Mouse (Mus musculus) embryonic facial prominence, embryonic 10.5 days (tissue): ENCODE measurements around the gene Zfand4. TPM values are rescaled to one million over a fixed set of nuclear protein-coding genes. Genes with fewer than 3 reads are reported as not detected.
"Not testable (repeated sequence)": the region's sequence is repeated elsewhere in the genome, so short reads cannot be mapped to it uniquely, and the experiment has no call there.

Experiments used
- DNase-seq: peaks from one replicate; pipeline ENCODE4 v3.0.0-alpha.2; 2017; ENCODE audit warnings: low spot score
- H3K27ac ChIP-seq: fragments of 300-500 bp; sonication (generic); replicated peaks from 2 replicates; pipeline ENCODE4 v1.5.1; 2016; ENCODE audit warnings: mild to moderate bottlenecking
- H3K27me3 ChIP-seq: fragments of 300-500 bp; sonication (generic); replicated peaks from 2 replicates; pipeline ENCODE4 v1.6.1; 2016; ENCODE audit warnings: low read depth, mild to moderate bottlenecking; ENCODE audit not compliant: poor library complexity, severe bottlenecking
- H3K36me3 ChIP-seq: fragments of 300-500 bp; sonication (generic); replicated peaks from 2 replicates; pipeline ENCODE4 v1.6.1; 2016; ENCODE audit warnings: mild to moderate bottlenecking, moderate library complexity
- H3K4me1 ChIP-seq: fragments of 300-500 bp; sonication (generic); 2 replicates; pipeline ENCODE4 v1.6.1; 2016
- H3K4me3 ChIP-seq: fragments of 300-500 bp; sonication (generic); 2 replicates; pipeline ENCODE4 v1.5.1; 2016; ENCODE audit warnings: mild to moderate bottlenecking, moderate library complexity
- H3K9me3 ChIP-seq: fragments of 300-500 bp; sonication (generic); 2 replicates; pipeline ENCODE4 v1.6.1; 2016; ENCODE audit warnings: mild to moderate bottlenecking
- WGBS: fragments of 180-500 bp; shearing (Covaris S2); methylation state at CpG from one replicate; pipeline ENCODE4 v1.1.7; 2016; 5-methylcytosine and 5-hydroxymethylcytosine counted together
- polyA plus RNA-seq: library from polyadenylated mRNA; unstranded; fragments of >200 nt; fragmentation: Nextera tagmentation; extraction: Ambion mirVana; gene quantifications from 2 replicates; pipeline ENCODE4 v1.2.1, GENCODE M21; 2016

The Zfand4 gene
- polyA plus RNA-seq = 5.8 and 7.6 TPM in 2 replicates

- peaks cover 31% of the 10 kb centered on the region for H3K36me3 ChIP-seq
- DNase-seq = peak; percentile 97
- peak within 1 kb of the TSS; percentile 75 for H3K4me3 ChIP-seq
- H3K4me1 ChIP-seq = peaks cover 29% of the 10 kb centered on the region
- peak within 1 kb of the TSS; percentile 94 for H3K27ac ChIP-seq
- no peaks in the 10 kb centered on the region for H3K27me3 ChIP-seq
- H3K9me3 ChIP-seq = no peaks in the 10 kb centered on the region
- WGBS = under 1% methylated on average over 67 of the region's 67 CpGs
These were observed at the start of gene Zfand4 for GRCm38 (mm10) chr6:116264018-116264651. Zfand4 (plus strand) TSS chr6:116264222.

- WGBS = 72% methylated on average over 11 of the region's 11 CpGs
- Histone ChIP-seq H3K4me3 (no peak overlapping the region), H3K36me3 (peaks cover 92% of the 10 kb centered on the region), H3K27me3 (no peaks in the 10 kb centered on the region), H3K9me3 (no peaks in the 10 kb centered on the region), H3K27ac (no peak overlapping the region), H3K4me1 (no peaks in the 10 kb centered on the region)
- no peak for DNase-seq
These were observed 36.3 kb upstream of the Zfand4 start for GRCm38 (mm10) chr6:116227767-116228166.

- Histone ChIP-seq H3K4me1 (no peaks in the 10 kb centered on the region), H3K27me3 (no peaks in the 10 kb centered on the region), H3K9me3 (no peaks in the 10 kb centered on the region), H3K36me3 (peaks cover 93% of the 10 kb centered on the region), H3K27ac (no peak overlapping the region), H3K4me3 (no peak overlapping the region)
- WGBS = 67% methylated on average over 12 of the region's 12 CpGs
- DNase-seq = peak; percentile 71
These were observed 35.1 kb upstream of the Zfand4 start for GRCm38 (mm10) chr6:116228785-116229525.

- H3K27ac ChIP-seq, H3K4me1 ChIP-seq, H3K4me3 ChIP-seq, DNase-seq, H3K9me3 ChIP-seq, H3K27me3 ChIP-seq: not testable (repeated sequence)
- H3K36me3 ChIP-seq = peaks cover 88% of the 10 kb centered on the region
- 95% methylated on average over 2 of the region's 2 CpGs for WGBS
These were observed 29.2 kb upstream of the Zfand4 start for GRCm38 (mm10) chr6:116234821-116235220.

- no peaks in the 10 kb centered on the region for H3K4me1 ChIP-seq
- H3K27me3 ChIP-seq = no peaks in the 10 kb centered on the region
- H3K9me3 ChIP-seq = no peaks in the 10 kb centered on the region
- peaks cover 88% of the 10 kb centered on the region for H3K36me3 ChIP-seq
- H3K27ac ChIP-seq = no peak overlapping the region
- DNase-seq = no peak
- 89% methylated on average over 5 of the region's 5 CpGs for WGBS
- H3K4me3 ChIP-seq = no peak overlapping the region
These were observed 28.7 kb upstream of the Zfand4 start for GRCm38 (mm10) chr6:116235336-116235735.

GRCm38 (mm10) chr6:116238083-116238482 lies 25.9 kb upstream of the Zfand4 start:
- Histone ChIP-seq H3K4me3 (no peak overlapping the region), H3K27ac (no peak overlapping the region), H3K9me3 (no peaks in the 10 kb centered on the region), H3K36me3 (peaks cover 87% of the 10 kb centered on the region), H3K27me3 (no peaks in the 10 kb centered on the region), H3K4me1 (no peaks in the 10 kb centered on the region)
- no peak for DNase-seq
- 89% methylated on average over 5 of the region's 5 CpGs for WGBS

- no peak for DNase-seq
- Histone ChIP-seq H3K27me3 (no peaks in the 10 kb centered on the region), H3K4me1 (no peaks in the 10 kb centered on the region), H3K36me3 (peaks cover 88% of the 10 kb centered on the region), H3K27ac (no peak overlapping the region), H3K4me3 (no peak overlapping the region), H3K9me3 (no peaks in the 10 kb centered on the region)
- 74% methylated on average over 2 of the region's 2 CpGs for WGBS
These were observed 23.7 kb upstream of the Zfand4 start for GRCm38 (mm10) chr6:116240371-116240770.

GRCm38 (mm10) chr6:116259649-116260048 lies 4.4 kb upstream of the Zfand4 start:
- no peak for DNase-seq
- H3K36me3 ChIP-seq = peaks cover 68% of the 10 kb centered on the region
- WGBS = 92% methylated on average over 4 of the region's 4 CpGs
- H3K9me3 ChIP-seq = no peaks in the 10 kb centered on the region
- no peak overlapping the region for H3K27ac ChIP-seq
- 0 out of 2 replicates have a peak, but pooled peaks cover 5% of the 10 kb centered on the region for H3K4me1 ChIP-seq
- no peaks in the 10 kb centered on the region for H3K27me3 ChIP-seq
- H3K4me3 ChIP-seq = no peak overlapping the region

GRCm38 (mm10) chr6:116260481-116260880 lies 3.5 kb upstream of the Zfand4 start:
- 93% methylated on average over 5 of the region's 5 CpGs for WGBS
- H3K36me3 ChIP-seq = peaks cover 60% of the 10 kb centered on the region

GRCm38 (mm10) chr6:116262824-116263223 lies 1.2 kb upstream of the Zfand4 start:
- 91% methylated on average over 1 of the region's 1 CpGs for WGBS
- H3K4me3 ChIP-seq = no peak overlapping the region
- no peak overlapping the region for H3K27ac ChIP-seq
- DNase-seq = no peak
- peaks cover 41% of the 10 kb centered on the region for H3K36me3 ChIP-seq
- no peaks in the 10 kb centered on the region for H3K27me3 ChIP-seq
- H3K4me1 ChIP-seq = peaks cover 29% of the 10 kb centered on the region
- H3K9me3 ChIP-seq = no peaks in the 10 kb centered on the region

More at GRCm38 (mm10) chr6:116260481-116260880, 3.5 kb upstream of the Zfand4 start:
- no peak for DNase-seq
- H3K27me3 ChIP-seq = no peaks in the 10 kb centered on the region
- no peaks in the 10 kb centered on the region for H3K9me3 ChIP-seq
- peaks cover 12% of the 10 kb centered on the region for H3K4me1 ChIP-seq
- no peak overlapping the region for H3K27ac ChIP-seq
- no peak overlapping the region for H3K4me3 ChIP-seq

GRCm38 (mm10) chr6:116264836-116265235 lies 814 bp downstream of the Zfand4 start:
- no peak overlapping the region for H3K27ac ChIP-seq
- no peaks in the 10 kb centered on the region for H3K9me3 ChIP-seq
- H3K27me3 ChIP-seq = no peaks in the 10 kb centered on the region
- peaks cover 29% of the 10 kb centered on the region for H3K4me1 ChIP-seq
- H3K4me3 ChIP-seq = peak overlapping the region; percentile 75
- peaks cover 27% of the 10 kb centered on the region for H3K36me3 ChIP-seq
- no peak for DNase-seq
- WGBS = 87% methylated on average over 11 of the region's 11 CpGs

GRCm38 (mm10) chr6:116265603-116266002 lies 1.6 kb downstream of the Zfand4 start:
- Histone ChIP-seq H3K27me3 (no peaks in the 10 kb centered on the region), H3K36me3 (peaks cover 21% of the 10 kb centered on the region), H3K4me1 (peaks cover 29% of the 10 kb centered on the region), H3K27ac (no peak overlapping the region), H3K4me3 (peak overlapping the region; percentile 40; the same call in 1 of the 2 replicates), H3K9me3 (no peaks in the 10 kb centered on the region)
- 78% methylated on average over 4 of the region's 4 CpGs for WGBS
- DNase-seq = no peak
